Mouse (Mus musculus) spleen, adult 2 months (tissue): ENCODE measurements around the gene Pisd.

ENCODE experiments used
- CTCF ChIP-seq: fragments of 200-500 bp; IDR thresholded peaks from 2 replicates; pipeline ENCODE4 v1.5.1; 2011; ENCODE audit warnings: mild to moderate bottlenecking, inconsistent platforms; ENCODE audit not compliant: insufficient read depth, insufficient read length, insufficient replicate concordance; ENCODE audit errors: extremely low read depth
- POLR2A ChIP-seq: fragments of 200-500 bp; IDR thresholded peaks from 2 replicates; pipeline ENCODE4 v1.6.1; 2011; ENCODE audit warnings: low read depth, low read length, inconsistent platforms

DNA sequence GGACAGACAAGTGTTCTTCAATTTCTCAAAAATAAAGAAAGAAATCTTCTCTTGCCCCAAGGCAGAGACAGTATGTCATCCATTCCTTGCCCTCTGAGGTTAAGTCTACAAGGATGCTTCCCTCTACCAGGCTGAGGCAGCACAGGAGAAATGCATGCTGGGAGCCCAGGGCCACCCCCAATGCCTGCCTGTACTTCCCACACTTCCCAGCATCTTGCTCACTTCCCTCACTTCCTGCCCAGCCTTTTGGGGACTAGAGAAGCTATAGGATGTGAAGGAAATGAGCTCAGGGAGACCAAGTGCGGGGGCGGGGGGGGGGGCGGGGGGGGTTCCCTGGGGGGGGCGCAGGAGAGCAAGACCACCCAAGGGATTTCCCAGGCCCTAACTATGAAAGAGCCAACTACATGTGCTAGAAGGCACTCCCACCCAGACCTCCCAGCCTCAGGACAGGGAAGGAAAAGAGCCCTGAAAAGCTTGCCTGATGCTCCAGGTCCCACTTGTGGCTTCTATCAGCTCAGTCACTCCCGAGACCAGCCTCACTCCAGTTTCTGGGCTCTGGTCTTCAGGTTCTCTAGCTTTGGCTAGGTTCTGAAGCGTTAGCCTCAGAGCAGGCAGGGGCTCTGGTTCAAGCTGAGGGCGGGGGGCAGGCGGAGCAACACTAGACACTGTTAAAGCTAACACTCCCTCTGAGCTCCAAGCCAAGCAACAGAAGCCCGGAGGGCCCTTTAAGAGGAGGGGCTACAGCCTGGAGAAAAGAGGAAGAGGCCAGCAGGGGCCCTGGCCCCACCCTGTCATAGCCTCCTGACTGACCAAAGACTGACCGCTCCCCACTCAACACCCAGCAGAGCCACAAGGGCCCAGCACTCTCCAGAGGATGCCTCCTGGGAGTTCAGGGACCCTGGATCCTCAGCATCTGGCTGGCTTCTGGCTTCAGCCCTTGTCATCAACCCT lies 39.5 kb downstream of the Pisd start:
- no peak for TF ChIP-seq CTCF
- TF ChIP-seq POLR2A, result no peak
